Mouse (Mus musculus) kidney, embryonic 16.5 days (tissue): ENCODE measurements at regions not wholly inside any gene's neighbourhood (a gene's known extent, or its start where the extent isn't known, plus 50 kb on each side); places are given as distances from the start of the nearest gene placed in this dataset.

Source experiments
- ATAC-seq: fragments of 200-750 bp; cut with Nextera tagmentation; 2 replicates; pipeline ENCODE4 v1.8.0; 2017; ENCODE audit warnings: moderate TSS enrichment; ENCODE audit not compliant: low FRiP score, low TSS enrichment
- H3K27ac ChIP-seq: fragments of 300-500 bp; sonication (generic); 2 replicates; pipeline ENCODE4 v1.5.1; 2014; ENCODE audit warnings: low read length
- H3K27me3 ChIP-seq: fragments of 300-500 bp; sonication (generic); 2 replicates; pipeline ENCODE4 v1.6.1; 2014; ENCODE audit warnings: low read length, control low read depth, mixed read lengths; ENCODE audit not compliant: insufficient read depth
- H3K36me3 ChIP-seq: fragments of 300-500 bp; sonication (generic); 2 replicates; pipeline ENCODE4 v1.6.1; 2014; ENCODE audit warnings: low read length, control low read depth, mixed read lengths; ENCODE audit not compliant: insufficient read depth
- H3K4me1 ChIP-seq: fragments of 300-500 bp; sonication (generic); 2 replicates; pipeline ENCODE4 v1.6.1; 2014; ENCODE audit warnings: low read length, control low read depth, mixed read lengths; ENCODE audit not compliant: insufficient read depth
- H3K4me2 ChIP-seq: fragments of 300-500 bp; sonication (generic); replicated peaks from 2 replicates; pipeline ENCODE4 v1.6.1; 2014; ENCODE audit warnings: low read depth, low read length
- H3K4me3 ChIP-seq: fragments of 300-500 bp; sonication (generic); 2 replicates; pipeline ENCODE4 v1.5.1; 2014; ENCODE audit warnings: mild to moderate bottlenecking, low read length
- H3K9ac ChIP-seq: fragments of 300-500 bp; sonication (generic); replicated peaks from 2 replicates; pipeline ENCODE4 v1.6.1; 2014; ENCODE audit warnings: low read length
- H3K9me3 ChIP-seq: fragments of 300-500 bp; sonication (generic); 2 replicates; pipeline ENCODE4 v1.6.1; 2016; ENCODE audit warnings: low read length, control low read depth
- WGBS: fragments of 180-500 bp; shearing (Covaris S2); extraction: QIAGEN DNeasy Blood & Tissue Kit; methylation state at CpG from one replicate; pipeline ENCODE4 v1.1.7; 2014; 5-methylcytosine and 5-hydroxymethylcytosine counted together

GRCm38 (mm10) chr15:62190224-62190910 lies 1267.6 kb upstream of the A1bg start:
- no peak overlapping the region for H3K4me3 ChIP-seq
- no peaks in the 10 kb centered on the region for H3K9me3 ChIP-seq
- H3K27ac ChIP-seq: no peak overlapping the region
- ATAC-seq: no peak
- 88% methylated on average over 5 of the region's 5 CpGs for WGBS
- H3K36me3 ChIP-seq: no peaks in the 10 kb centered on the region
- H3K27me3 ChIP-seq: no peaks in the 10 kb centered on the region
- no peak overlapping the region for H3K4me2 ChIP-seq
- H3K4me1 ChIP-seq: no peaks in the 10 kb centered on the region
- no peak overlapping the region for H3K9ac ChIP-seq

- no peak for ATAC-seq
- Histone ChIP-seq H3K4me3 (no peak overlapping the region), H3K4me2 (no peak overlapping the region), H3K9me3 (no peaks in the 10 kb centered on the region), H3K36me3 (no peaks in the 10 kb centered on the region), H3K27ac (no peak overlapping the region), H3K27me3 (no peaks in the 10 kb centered on the region), H3K4me1 (no peaks in the 10 kb centered on the region), H3K9ac (no peak overlapping the region)
- WGBS: 91% methylated on average over 14 of the region's 14 CpGs
Observed at GRCm38 (mm10) chr15:62189565-62190181, 1266.9 kb upstream of the A1bg start.

GRCm38 (mm10) chr15:62186548-62186947 lies 1263.7 kb upstream of the A1bg start:
- no peak overlapping the region for H3K27ac ChIP-seq
- H3K9me3 ChIP-seq: no peaks in the 10 kb centered on the region
- WGBS: 97% methylated on average over 10 of the region's 11 CpGs
- H3K27me3 ChIP-seq: no peaks in the 10 kb centered on the region
- H3K4me3 ChIP-seq: no peak overlapping the region
- H3K4me1 ChIP-seq: no peaks in the 10 kb centered on the region
- H3K4me2 ChIP-seq: no peak overlapping the region
- no peak for ATAC-seq
- no peaks in the 10 kb centered on the region for H3K36me3 ChIP-seq
- no peak overlapping the region for H3K9ac ChIP-seq

GRCm38 (mm10) chr15:62183803-62184202 lies 1261.0 kb upstream of the A1bg start:
- WGBS: 90% methylated on average over 4 of the region's 4 CpGs
- ATAC-seq: no peak
- Histone ChIP-seq H3K9me3 (no peaks in the 10 kb centered on the region), H3K27me3 (no peaks in the 10 kb centered on the region), H3K27ac (no peak overlapping the region), H3K36me3 (no peaks in the 10 kb centered on the region), H3K4me2 (no peak overlapping the region), H3K9ac (no peak overlapping the region), H3K4me3 (no peak overlapping the region), H3K4me1 (no peaks in the 10 kb centered on the region)

GRCm38 (mm10) chr15:62181454-62181910 lies 1258.7 kb upstream of the A1bg start:
- WGBS: 67% methylated on average over 2 of the region's 2 CpGs
- H3K9me3 ChIP-seq: no peaks in the 10 kb centered on the region
- no peak for ATAC-seq
- no peaks in the 10 kb centered on the region for H3K4me1 ChIP-seq
- no peak overlapping the region for H3K4me3 ChIP-seq
- H3K36me3 ChIP-seq: no peaks in the 10 kb centered on the region
- H3K9ac ChIP-seq: no peak overlapping the region
- no peaks in the 10 kb centered on the region for H3K27me3 ChIP-seq
- H3K27ac ChIP-seq: no peak overlapping the region
- H3K4me2 ChIP-seq: no peak overlapping the region

- Histone ChIP-seq H3K9me3 (no peaks in the 10 kb centered on the region), H3K4me3 (no peak overlapping the region), H3K36me3 (0 out of 2 replicates have a peak, but pooled peaks cover 1% of the 10 kb centered on the region), H3K27me3 (no peaks in the 10 kb centered on the region), H3K4me1 (no peaks in the 10 kb centered on the region), H3K9ac (no peak overlapping the region), H3K4me2 (no peak overlapping the region), H3K27ac (no peak overlapping the region)
- 82% methylated on average over 3 of the region's 3 CpGs for WGBS
- no peak for ATAC-seq
Observed at GRCm38 (mm10) chr15:62180718-62181117, 1257.9 kb upstream of the A1bg start.

GRCm38 (mm10) chr15:62179801-62180200 lies 1257.0 kb upstream of the A1bg start:
- H3K36me3 ChIP-seq: 0 out of 2 replicates have a peak, but pooled peaks cover 2% of the 10 kb centered on the region
- H3K27me3 ChIP-seq: no peaks in the 10 kb centered on the region
- no peaks in the 10 kb centered on the region for H3K9me3 ChIP-seq
- H3K4me2 ChIP-seq: no peak overlapping the region
- no peak overlapping the region for H3K9ac ChIP-seq
- no peaks in the 10 kb centered on the region for H3K4me1 ChIP-seq
- no peak for ATAC-seq
- no peak overlapping the region for H3K27ac ChIP-seq
- H3K4me3 ChIP-seq: no peak overlapping the region
- 92% methylated on average over 2 of the region's 2 CpGs for WGBS

GRCm38 (mm10) chr15:62178568-62178967 lies 1255.8 kb upstream of the A1bg start:
- Histone ChIP-seq H3K9ac (no peak overlapping the region), H3K27ac (no peak overlapping the region), H3K9me3 (no peaks in the 10 kb centered on the region), H3K4me1 (no peaks in the 10 kb centered on the region), H3K27me3 (no peaks in the 10 kb centered on the region), H3K4me3 (no peak overlapping the region), H3K4me2 (no peak overlapping the region), H3K36me3 (0 out of 2 replicates have a peak, but pooled peaks cover 2% of the 10 kb centered on the region)
- WGBS: 41% methylated on average over 6 of the region's 6 CpGs
- ATAC-seq: no peak

- H3K27me3 ChIP-seq: no peaks in the 10 kb centered on the region
- H3K36me3 ChIP-seq: 0 out of 2 replicates have a peak, but pooled peaks cover 2% of the 10 kb centered on the region
- no peak overlapping the region for H3K4me2 ChIP-seq
- ATAC-seq: no peak
- 85% methylated on average over 9 of the region's 9 CpGs for WGBS
- H3K9me3 ChIP-seq: no peaks in the 10 kb centered on the region
- H3K27ac ChIP-seq: no peak overlapping the region
- H3K9ac ChIP-seq: no peak overlapping the region
- no peak overlapping the region for H3K4me3 ChIP-seq
- no peaks in the 10 kb centered on the region for H3K4me1 ChIP-seq
Observed at GRCm38 (mm10) chr15:62177768-62178410, 1255.1 kb upstream of the A1bg start.

- WGBS: 78% methylated on average over 2 of the region's 2 CpGs
- H3K36me3 ChIP-seq: 0 out of 2 replicates have a peak, but pooled peaks cover 2% of the 10 kb centered on the region
- H3K4me1 ChIP-seq: peaks cover 5% of the 10 kb centered on the region; the same call in 1 of the 2 replicates
- no peak overlapping the region for H3K27ac ChIP-seq
- H3K4me3 ChIP-seq: no peak overlapping the region
- H3K9ac ChIP-seq: no peak overlapping the region
- no peaks in the 10 kb centered on the region for H3K9me3 ChIP-seq
- H3K4me2 ChIP-seq: no peak overlapping the region
- ATAC-seq: no peak
- H3K27me3 ChIP-seq: no peaks in the 10 kb centered on the region
Observed at GRCm38 (mm10) chr15:62176076-62176475, 1253.3 kb upstream of the A1bg start.
